Mouse (Mus musculus) bone marrow macrophage, adult 2 months (primary cell): ENCODE measurements around the gene Smco1.

Experiments used
- CTCF ChIP-seq: IDR thresholded peaks from 2 replicates; pipeline ENCODE4 v1.5.1; 2012; ENCODE audit warnings: low read depth, mild to moderate bottlenecking, low read length, moderate library complexity
- POLR2A ChIP-seq: IDR thresholded peaks from 2 replicates; pipeline ENCODE4 v1.6.1; 2012; ENCODE audit warnings: mild to moderate bottlenecking, low read depth, low read length, borderline replicate concordance

DNA sequence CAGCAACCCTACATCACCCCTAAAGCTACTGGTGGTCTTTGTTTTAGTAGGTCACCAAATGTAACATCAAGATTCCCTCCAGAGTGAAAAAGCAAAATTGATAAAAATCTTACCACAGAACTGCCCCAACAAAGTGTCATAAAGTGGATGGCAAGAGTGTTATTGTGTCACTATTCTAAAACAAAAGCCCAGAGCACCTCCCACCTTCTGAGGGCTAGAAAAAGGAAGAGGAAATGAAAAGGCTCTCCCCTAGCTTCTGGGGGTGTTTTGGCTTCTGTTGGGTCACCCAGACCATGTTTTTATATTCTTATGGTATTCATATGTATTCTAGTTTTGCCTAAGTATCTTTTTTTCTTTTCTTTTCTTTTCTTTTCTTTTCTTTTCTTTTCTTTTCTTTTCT, 48.9 kb upstream of the Smco1 start:
- TF ChIP-seq CTCF (no peak), POLR2A (no peak)
